Mouse (Mus musculus) limb, embryonic 13.5 days (tissue): Measurements from ENCODE around the gene Lgals4. TPM values are rescaled to one million over a fixed set of nuclear protein-coding genes. Genes with fewer than 3 reads are reported as not detected.
A peak's percentile ranks its signal among the peaks of the same experiment; 100 is the strongest.

Experiments
- ATAC-seq: fragments of 200-750 bp; cut with Nextera tagmentation; 2 replicates; pipeline ENCODE4 v1.8.0; 2017; ENCODE audit warnings: low read depth, moderate number of reproducible peaks, moderate TSS enrichment; ENCODE audit not compliant: low FRiP score
- H3K27ac ChIP-seq: fragments of 300-500 bp; sonication (generic); 2 replicates; pipeline ENCODE4 v1.5.1; 2015; ENCODE audit warnings: inconsistent platforms, mild to moderate bottlenecking, moderate library complexity
- H3K27me3 ChIP-seq: fragments of 300-500 bp; sonication (generic); 2 replicates; pipeline ENCODE4 v1.6.1; 2015; ENCODE audit warnings: mild to moderate bottlenecking, inconsistent platforms
- H3K36me3 ChIP-seq: fragments of 300-500 bp; sonication (generic); 2 replicates; pipeline ENCODE4 v1.6.1; 2015; ENCODE audit warnings: inconsistent platforms, mild to moderate bottlenecking, moderate library complexity
- H3K4me1 ChIP-seq: fragments of 300-500 bp; sonication (generic); 2 replicates; pipeline ENCODE4 v1.6.1; 2015; ENCODE audit warnings: inconsistent platforms
- H3K4me2 ChIP-seq: fragments of 300-500 bp; sonication (generic); replicated peaks from 2 replicates; pipeline ENCODE4 v1.6.1; 2015; ENCODE audit warnings: inconsistent platforms, mild to moderate bottlenecking, moderate library complexity
- H3K4me3 ChIP-seq: fragments of 300-500 bp; sonication (generic); 2 replicates; pipeline ENCODE4 v1.5.1; 2015; ENCODE audit warnings: moderate library complexity, mild to moderate bottlenecking, inconsistent platforms
- H3K9ac ChIP-seq: fragments of 300-500 bp; sonication (generic); 2 replicates; pipeline ENCODE4 v1.6.1; 2015; ENCODE audit warnings: mild to moderate bottlenecking, inconsistent platforms
- H3K9me3 ChIP-seq: fragments of 300-500 bp; sonication (generic); 2 replicates; pipeline ENCODE4 v1.6.1; 2016; ENCODE audit warnings: inconsistent platforms
- WGBS: fragments of 180-500 bp; shearing (Covaris S2); methylation state at CpG from one replicate; pipeline ENCODE4 v1.1.7; 2015; 5-methylcytosine and 5-hydroxymethylcytosine counted together
- polyA plus RNA-seq: library from polyadenylated mRNA; unstranded; fragments of >200 nt; fragmentation: Nextera tagmentation; extraction: Ambion mirVana; gene quantifications from 2 replicates; pipeline ENCODE4 v1.2.1, GENCODE M21; 2015

The Lgals4 gene
- polyA plus RNA-seq, 1 experiment from 2014 or later: 9.6 TPM

GRCm38 (mm10) chr7:28796562-28796975, 37.1 kb upstream of the Lgals4 start:
- 21% methylated on average over 32 of the region's 32 CpGs for WGBS
- Histone ChIP-seq H3K27me3 (no peaks in the 10 kb centered on the region), H3K9me3 (no peaks in the 10 kb centered on the region), H3K36me3 (no peaks in the 10 kb centered on the region), H3K27ac (no peak overlapping the region), H3K4me1 (peaks cover 23% of the 10 kb centered on the region), H3K9ac (peak overlapping the region; percentile 56), H3K4me3 (peak overlapping the region; percentile 23), H3K4me2 (peak overlapping the region; percentile 56)
- ATAC-seq: peak; percentile 50; the same call in 1 of the 2 replicates

- 97% methylated on average over 9 of the region's 9 CpGs for WGBS
These were observed 33.7 kb upstream of the Lgals4 start for GRCm38 (mm10) chr7:28799994-28800393.

GRCm38 (mm10) chr7:28801451-28801850, 32.2 kb upstream of the Lgals4 start:
- H3K4me3 ChIP-seq: no peak overlapping the region
- no peaks in the 10 kb centered on the region for H3K9me3 ChIP-seq
- H3K27ac ChIP-seq: peak overlapping the region; percentile 94; the same call in 1 of the 2 replicates
- H3K4me2 ChIP-seq: no peak overlapping the region
- H3K9ac ChIP-seq: no peak overlapping the region; the same call in 1 of the 2 replicates
- no peaks in the 10 kb centered on the region for H3K36me3 ChIP-seq
- WGBS: 62% methylated on average over 3 of the region's 3 CpGs
- no peak for ATAC-seq
- H3K27me3 ChIP-seq: no peaks in the 10 kb centered on the region
- peaks cover 38% of the 10 kb centered on the region for H3K4me1 ChIP-seq

More at GRCm38 (mm10) chr7:28799994-28800393, 33.7 kb upstream of the Lgals4 start:
- ATAC-seq: no peak
- no peaks in the 10 kb centered on the region for H3K27me3 ChIP-seq
- H3K4me3 ChIP-seq: no peak overlapping the region
- H3K27ac ChIP-seq: no peak overlapping the region
- H3K4me1 ChIP-seq: peaks cover 40% of the 10 kb centered on the region
- no peaks in the 10 kb centered on the region for H3K36me3 ChIP-seq
- H3K4me2 ChIP-seq: no peak overlapping the region
- H3K9ac ChIP-seq: no peak overlapping the region
- no peaks in the 10 kb centered on the region for H3K9me3 ChIP-seq

GRCm38 (mm10) chr7:28801901-28802670, 31.6 kb upstream of the Lgals4 start:
- WGBS: 12% methylated on average over 10 of the region's 10 CpGs
- no peaks in the 10 kb centered on the region for H3K27me3 ChIP-seq
- H3K4me1 ChIP-seq: peaks cover 32% of the 10 kb centered on the region
- H3K9me3 ChIP-seq: no peaks in the 10 kb centered on the region
- peak overlapping the region; percentile 94 for H3K27ac ChIP-seq
- ATAC-seq: peak; percentile 61; the same call in 1 of the 2 replicates
- peak overlapping the region; percentile 8; the same call in 1 of the 2 replicates for H3K9ac ChIP-seq
- H3K4me3 ChIP-seq: no peak overlapping the region
- H3K4me2 ChIP-seq: peak overlapping the region; percentile 45
- no peaks in the 10 kb centered on the region for H3K36me3 ChIP-seq

- peak; percentile 60 for ATAC-seq
- WGBS: 10% methylated on average over 10 of the region's 10 CpGs
These were observed 30.6 kb upstream of the Lgals4 start for GRCm38 (mm10) chr7:28802846-28803588.

GRCm38 (mm10) chr7:28803756-28804155, 29.9 kb upstream of the Lgals4 start:
- ATAC-seq: no peak
- Histone ChIP-seq H3K4me3 (no peak overlapping the region), H3K4me2 (no peak overlapping the region), H3K27me3 (no peaks in the 10 kb centered on the region), H3K4me1 (peaks cover 41% of the 10 kb centered on the region), H3K36me3 (no peaks in the 10 kb centered on the region), H3K9me3 (no peaks in the 10 kb centered on the region), H3K27ac (peak overlapping the region; percentile 94; the same call in 1 of the 2 replicates), H3K9ac (no peak overlapping the region)
- WGBS: 32% methylated on average over 4 of the region's 4 CpGs

More at GRCm38 (mm10) chr7:28802846-28803588, 30.6 kb upstream of the Lgals4 start:
- Histone ChIP-seq H3K36me3 (no peaks in the 10 kb centered on the region), H3K9ac (0 out of 2 replicates have a peak overlapping the region, but pooled peaks have one; percentile 8), H3K4me2 (peak overlapping the region; percentile 45), H3K27ac (peak overlapping the region; percentile 94), H3K27me3 (no peaks in the 10 kb centered on the region), H3K9me3 (no peaks in the 10 kb centered on the region), H3K4me1 (peaks cover 37% of the 10 kb centered on the region), H3K4me3 (no peak overlapping the region)

- WGBS: 76% methylated on average over 4 of the region's 4 CpGs
- ATAC-seq: no peak
These were observed 26.8 kb upstream of the Lgals4 start for GRCm38 (mm10) chr7:28806869-28807268.

GRCm38 (mm10) chr7:28807641-28808220, 25.9 kb upstream of the Lgals4 start:
- peak overlapping the region; percentile 92 for H3K9ac ChIP-seq
- H3K4me3 ChIP-seq: peak overlapping the region; percentile 73
- H3K4me1 ChIP-seq: peaks cover 34% of the 10 kb centered on the region
- 32% methylated on average over 7 of the region's 8 CpGs for WGBS
- H3K36me3 ChIP-seq: peaks cover 9% of the 10 kb centered on the region
- no peak for ATAC-seq
- no peaks in the 10 kb centered on the region for H3K9me3 ChIP-seq
- peak overlapping the region; percentile 100 for H3K27ac ChIP-seq
- H3K27me3 ChIP-seq: no peaks in the 10 kb centered on the region
- peak overlapping the region; percentile 96 for H3K4me2 ChIP-seq

More at GRCm38 (mm10) chr7:28806869-28807268, 26.8 kb upstream of the Lgals4 start:
- no peaks in the 10 kb centered on the region for H3K9me3 ChIP-seq
- H3K4me3 ChIP-seq: no peak overlapping the region
- H3K4me1 ChIP-seq: peaks cover 34% of the 10 kb centered on the region
- H3K9ac ChIP-seq: no peak overlapping the region
- H3K4me2 ChIP-seq: no peak overlapping the region
- H3K27me3 ChIP-seq: no peaks in the 10 kb centered on the region
- peaks cover under 1% of the 10 kb centered on the region for H3K36me3 ChIP-seq
- H3K27ac ChIP-seq: no peak overlapping the region

GRCm38 (mm10) chr7:28808221-28808941, 25.3 kb upstream of the Lgals4 start, which contains the start of gene Hnrnpl:
Gene Hnrnpl (plus strand): TSS chr7:28808541.
- peaks cover 34% of the 10 kb centered on the region for H3K4me1 ChIP-seq
- peak within 1 kb of the TSS; percentile 92 for H3K9ac ChIP-seq
- H3K9me3 ChIP-seq: no peaks in the 10 kb centered on the region
- ATAC-seq: peak; percentile 20
- peaks cover 15% of the 10 kb centered on the region for H3K36me3 ChIP-seq
- peak within 1 kb of the TSS; percentile 96 for H3K4me2 ChIP-seq
- WGBS: 2% methylated on average over 35 of the region's 35 CpGs
- peak within 1 kb of the TSS; percentile 100 for H3K27ac ChIP-seq
- H3K27me3 ChIP-seq: no peaks in the 10 kb centered on the region
- H3K4me3 ChIP-seq: peak within 1 kb of the TSS; percentile 73

GRCm38 (mm10) chr7:28808957-28809393, 24.7 kb upstream of the Lgals4 start:
- no peaks in the 10 kb centered on the region for H3K9me3 ChIP-seq
- WGBS: 0% methylated on average over 30 of the region's 32 CpGs
- ATAC-seq: peak; percentile 71

GRCm38 (mm10) chr7:28809401-28810089, 24.1 kb upstream of the Lgals4 start:
- Histone ChIP-seq H3K9ac (peak overlapping the region; percentile 92), H3K9me3 (no peaks in the 10 kb centered on the region), H3K27ac (peak overlapping the region; percentile 100), H3K4me1 (peaks cover 37% of the 10 kb centered on the region), H3K4me3 (peak overlapping the region; percentile 73), H3K36me3 (peaks cover 27% of the 10 kb centered on the region), H3K4me2 (peak overlapping the region; percentile 96), H3K27me3 (no peaks in the 10 kb centered on the region)
- ATAC-seq: peak; percentile 21
- 0% methylated on average over 35 of the region's 35 CpGs for WGBS

More at GRCm38 (mm10) chr7:28808957-28809393, 24.7 kb upstream of the Lgals4 start:
- no peaks in the 10 kb centered on the region for H3K27me3 ChIP-seq
- peak overlapping the region; percentile 73 for H3K4me3 ChIP-seq
- H3K27ac ChIP-seq: peak overlapping the region; percentile 100
- H3K4me1 ChIP-seq: peaks cover 34% of the 10 kb centered on the region
- H3K9ac ChIP-seq: peak overlapping the region; percentile 92
- peak overlapping the region; percentile 96 for H3K4me2 ChIP-seq
- H3K36me3 ChIP-seq: peaks cover 21% of the 10 kb centered on the region
